Mouse (Mus musculus): ENCODE data around the gene Ssh3. TPM values are rescaled to one million over a fixed set of nuclear protein-coding genes. Genes with fewer than 3 reads are reported as not detected.
A peak's percentile ranks its signal among the peaks of the same experiment; 100 is the strongest.

The Ssh3 gene
- total and polyA plus RNA-seq, 3 experiments: 0.30 to 5.8 (median 2.3) TPM

DNA sequence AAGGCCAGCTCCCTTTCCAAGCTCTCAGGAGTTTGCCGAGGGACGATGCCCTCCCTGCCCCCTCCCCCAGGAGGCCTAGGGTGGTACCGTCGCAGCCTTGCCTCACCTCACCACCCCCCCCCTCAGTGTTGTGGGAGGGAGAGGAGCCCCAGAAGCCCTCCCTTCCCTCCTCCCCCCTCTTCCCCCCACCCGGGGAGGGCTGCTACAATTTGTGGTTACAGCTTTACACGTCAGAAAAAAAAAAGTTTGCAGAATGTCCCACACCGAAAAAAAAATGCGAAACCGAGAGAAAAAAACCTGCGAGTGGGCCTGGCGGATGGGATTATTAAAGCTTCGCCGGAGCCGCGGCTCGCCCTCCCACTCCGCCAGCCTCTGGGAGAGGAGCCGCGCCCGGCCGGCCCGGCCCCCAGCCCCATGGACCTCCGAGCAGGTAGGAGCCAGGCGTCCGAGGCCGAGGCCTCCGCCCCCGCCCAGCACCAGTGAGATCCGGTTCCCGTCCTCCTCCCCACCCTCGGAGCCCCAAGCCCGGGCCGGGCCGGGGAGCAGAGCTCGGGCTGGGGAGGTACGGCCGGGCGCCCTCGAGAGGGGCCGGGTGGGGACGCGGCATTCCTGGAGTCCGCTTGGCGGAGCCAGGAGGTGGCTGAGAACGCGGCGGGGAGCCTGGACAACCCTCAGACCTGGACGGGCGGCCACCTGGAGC is 54.8 kb downstream of the Ssh3 start, which contains the start of the genes Clcf1 and AC109138.7:
Clcf1 (plus strand) TSS at position 168 of the 700 bp plus-strand sequence.
AC109138.7 (plus strand) TSS at position 287 of the 700 bp plus-strand sequence.
- peak within 1 kb of the TSS; percentile 60; the same call in 1 of the 2 replicates for H3K4me3 ChIP-seq (ENCODE audit: low read depth, low read length)
- H3K9me3 ChIP-seq (replicated peaks): no peaks in the 10 kb centered on the region
- DNase-seq (ENCODE audit: low spot score): no peak
- TF ChIP-seq POLR2AphosphoS5 (IDR thresholded peaks at IDR 0.05; ENCODE audit: insufficient replicate concordance, low read depth, low read length) (no peak), GATA2 (IDR thresholded peaks at IDR 0.05; ENCODE audit: borderline replicate concordance, low read depth, low read length) (no peak), GATA1 (IDR thresholded peaks at IDR 0.05; ENCODE audit: borderline replicate concordance, low read length) (no peak), TAL1 (conservative IDR thresholded peaks at IDR 0.05; ENCODE audit: low read depth, low read length) (no peak), CTCF (IDR thresholded peaks at IDR 0.05; ENCODE audit: low read depth, low read length) (no peak)
- no peak for ATAC-seq (ENCODE audit: extremely low read depth, insufficient number of reproducible peaks, low FRiP score, poor library complexity, severe bottlenecking)
- H3K36me3 ChIP-seq (replicated peaks): no peaks in the 10 kb centered on the region
- peaks cover 26% of the 10 kb centered on the region for H3K4me1 ChIP-seq (ENCODE audit: insufficient read depth, low read depth, low read length)
- H3K27me3 ChIP-seq (ENCODE audit: insufficient read depth, low read length): peaks cover 88% of the 10 kb centered on the region

DNA sequence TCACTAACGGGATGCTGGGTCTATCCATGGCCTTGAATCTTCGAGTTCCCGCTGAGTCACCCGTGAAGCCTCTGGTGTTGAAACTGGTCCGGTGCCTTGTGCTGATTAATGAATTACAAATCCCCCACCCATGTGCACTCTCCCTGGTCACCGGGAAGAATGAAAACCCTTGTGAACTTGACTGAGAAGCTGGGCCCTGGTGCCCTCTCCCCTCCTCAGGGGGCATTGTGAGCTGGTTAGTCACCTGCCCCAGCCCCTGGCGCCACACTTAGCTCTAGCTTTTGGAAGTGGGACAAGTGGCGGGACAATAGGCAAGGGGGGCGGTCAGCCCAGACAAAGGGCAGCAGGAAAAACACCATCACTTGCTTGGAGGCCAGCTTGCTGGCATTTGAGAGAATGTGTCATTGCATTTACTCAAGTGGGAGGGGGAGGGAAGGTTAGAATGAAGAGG is 55.4 kb downstream of the Ssh3 start:
- no peak for TF ChIP-seq GATA2 (IDR thresholded peaks at IDR 0.05; ENCODE audit: borderline replicate concordance, low read depth, low read length)
- TF ChIP-seq TAL1 (conservative IDR thresholded peaks at IDR 0.05; ENCODE audit: low read depth, low read length): no peak
- no peak for TF ChIP-seq POLR2AphosphoS5 (IDR thresholded peaks at IDR 0.05; ENCODE audit: insufficient replicate concordance, low read depth, low read length)
- no peak for TF ChIP-seq GATA1 (IDR thresholded peaks at IDR 0.05; ENCODE audit: borderline replicate concordance, low read length)
- no peak for TF ChIP-seq CTCF (IDR thresholded peaks at IDR 0.05; ENCODE audit: low read depth, low read length)
- peaks cover 33% of the 10 kb centered on the region for H3K4me1 ChIP-seq (ENCODE audit: insufficient read depth, low read depth, low read length)
- DNase-seq (ENCODE audit: low spot score) (no peak), ATAC-seq (ENCODE audit: extremely low read depth, insufficient number of reproducible peaks, low FRiP score, poor library complexity, severe bottlenecking) (no peak)
- no peaks in the 10 kb centered on the region for H3K9me3 ChIP-seq (replicated peaks)
- peaks cover 92% of the 10 kb centered on the region for H3K27me3 ChIP-seq (ENCODE audit: insufficient read depth, low read length)
- peak overlapping the region; percentile 60; the same call in 1 of the 2 replicates for H3K4me3 ChIP-seq (ENCODE audit: low read depth, low read length)
- H3K36me3 ChIP-seq (replicated peaks): no peaks in the 10 kb centered on the region

DNA sequence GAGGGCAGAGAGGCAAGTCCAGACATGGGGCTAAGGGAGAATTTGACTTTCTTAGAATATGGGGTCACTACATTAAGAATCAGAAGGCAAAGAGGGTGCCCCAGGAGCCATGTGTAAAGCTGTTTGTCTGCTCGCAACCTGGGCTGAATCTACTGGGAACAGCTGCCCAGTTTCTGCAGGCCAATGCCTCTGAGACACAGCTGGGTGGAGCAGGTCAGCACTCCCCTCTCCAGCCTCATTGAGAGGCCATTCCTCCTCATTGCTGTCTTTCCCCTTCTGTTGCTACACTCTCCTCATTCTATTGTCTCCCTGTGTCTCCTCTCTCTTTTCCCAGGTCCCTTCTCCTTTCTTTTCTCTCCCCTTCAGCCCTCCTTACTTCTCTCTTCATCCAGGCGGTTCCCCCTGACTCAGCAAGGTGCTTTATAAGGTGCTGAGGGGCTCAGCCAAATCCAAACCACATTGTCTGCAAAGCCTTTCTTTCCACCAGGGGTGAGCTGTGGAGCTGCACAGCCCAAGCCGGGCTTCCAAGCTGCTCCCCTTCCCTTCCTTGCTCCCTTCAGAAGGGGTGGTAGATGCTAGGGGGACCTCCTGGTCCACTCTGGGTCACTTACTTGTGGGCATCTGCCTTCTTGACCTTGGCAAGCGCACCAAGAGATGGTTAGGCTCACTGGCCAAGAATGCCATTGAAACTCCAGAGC is 56.9 kb downstream of the Ssh3 start:
- Histone ChIP-seq H3K36me3 (replicated peaks) (no peaks in the 10 kb centered on the region), H3K27me3 (ENCODE audit: insufficient read depth, low read length) (peaks cover 90% of the 10 kb centered on the region), H3K4me1 (ENCODE audit: insufficient read depth, low read depth, low read length) (peaks cover 39% of the 10 kb centered on the region), H3K9me3 (replicated peaks) (no peaks in the 10 kb centered on the region), H3K4me3 (ENCODE audit: low read depth, low read length) (no peak overlapping the region)
- ATAC-seq (ENCODE audit: extremely low read depth, insufficient number of reproducible peaks, low FRiP score, poor library complexity, severe bottlenecking) (no peak), DNase-seq (ENCODE audit: low spot score) (no peak)
- no peak for TF ChIP-seq TAL1 (conservative IDR thresholded peaks at IDR 0.05; ENCODE audit: low read depth, low read length)
- no peak for TF ChIP-seq GATA1 (IDR thresholded peaks at IDR 0.05; ENCODE audit: borderline replicate concordance, low read length)
- TF ChIP-seq POLR2AphosphoS5 (IDR thresholded peaks at IDR 0.05; ENCODE audit: insufficient replicate concordance, low read depth, low read length): no peak
- no peak for TF ChIP-seq GATA2 (IDR thresholded peaks at IDR 0.05; ENCODE audit: borderline replicate concordance, low read depth, low read length)
- TF ChIP-seq CTCF (IDR thresholded peaks at IDR 0.05; ENCODE audit: low read depth, low read length): no peak

Other genes with a start within 250 kb of the Ssh3 start
Only the 20 nearest of the 26 such genes appear.
- gene Cabp2, start 187.6 kb downstream of the Ssh3 start, total RNA-seq (2014; fragmentation: Nextera tagmentation): not detected in 2 replicates
- not detected in 2 replicates for gene Cabp2, start 187.6 kb downstream of the Ssh3 start, total RNA-seq (2017)
- not detected in 2 replicates for gene Cabp2, start 187.6 kb downstream of the Ssh3 start, polyA plus RNA-seq (2012)
- 36.6 and 40.9 TPM in 2 replicates for gene Cdk2ap2, start 172.0 kb downstream of the Ssh3 start, total RNA-seq (2014; fragmentation: Nextera tagmentation)
- 25.4 and 30.7 TPM in 2 replicates for gene Cdk2ap2, start 172.0 kb downstream of the Ssh3 start, total RNA-seq (2017)
- 59.9 and 60.2 TPM in 2 replicates for gene Cdk2ap2, start 172.0 kb downstream of the Ssh3 start, polyA plus RNA-seq (2012)
- gene Pitpnm1, start 169.2 kb downstream of the Ssh3 start, total RNA-seq (2014; fragmentation: Nextera tagmentation): 22.2 and 29.9 TPM in 2 replicates
- gene Pitpnm1, start 169.2 kb downstream of the Ssh3 start, total RNA-seq (2017): 12.9 and 17.8 TPM in 2 replicates
- gene Pitpnm1, start 169.2 kb downstream of the Ssh3 start, polyA plus RNA-seq (2012): 48.7 and 61.2 TPM in 2 replicates
- gene Aip, start 143.3 kb downstream of the Ssh3 start, total RNA-seq (2014; fragmentation: Nextera tagmentation): 36.8 and 39.9 TPM in 2 replicates
- gene Aip, start 143.3 kb downstream of the Ssh3 start, total RNA-seq (2017): 22.3 and 23.9 TPM in 2 replicates
- 86.6 and 92.9 TPM in 2 replicates for gene Aip, start 143.3 kb downstream of the Ssh3 start, polyA plus RNA-seq (2012)
- not detected in 2 replicates for gene Gpr152, start 129.4 kb downstream of the Ssh3 start, total RNA-seq (2014; fragmentation: Nextera tagmentation)
- gene Gpr152, start 129.4 kb downstream of the Ssh3 start, total RNA-seq (2017): 0.11 TPM in 1 of 2 replicates, not detected in the other
- not detected in 2 replicates for gene Gpr152, start 129.4 kb downstream of the Ssh3 start, polyA plus RNA-seq (2012)
- 0.75 TPM in 1 of 2 replicates, not detected in the other for gene Cabp4, start 125.1 kb downstream of the Ssh3 start, total RNA-seq (2014; fragmentation: Nextera tagmentation)
- 0.11 TPM in 1 of 2 replicates, not detected in the other for gene Cabp4, start 125.1 kb downstream of the Ssh3 start, total RNA-seq (2017)
- 0.03 TPM in 1 of 2 replicates, not detected in the other for gene Cabp4, start 125.1 kb downstream of the Ssh3 start, polyA plus RNA-seq (2012)
- gene Coro1b, start 120.6 kb downstream of the Ssh3 start, total RNA-seq (2014; fragmentation: Nextera tagmentation): 325 and 345 TPM in 2 replicates
- gene Coro1b, start 120.6 kb downstream of the Ssh3 start, total RNA-seq (2017): 157 and 189 TPM in 2 replicates
- gene Coro1b, start 120.6 kb downstream of the Ssh3 start, polyA plus RNA-seq (2012): 134 and 177 TPM in 2 replicates
- gene Ptprcap, start 115.6 kb downstream of the Ssh3 start, total RNA-seq (2014; fragmentation: Nextera tagmentation): 88.5 and 107 TPM in 2 replicates
- 34.6 and 52.7 TPM in 2 replicates for gene Ptprcap, start 115.6 kb downstream of the Ssh3 start, total RNA-seq (2017)
- gene Ptprcap, start 115.6 kb downstream of the Ssh3 start, polyA plus RNA-seq (2012): 261 and 272 TPM in 2 replicates
- 23.1 and 31.5 TPM in 2 replicates for gene Rps6kb2, start 105.8 kb downstream of the Ssh3 start, total RNA-seq (2014; fragmentation: Nextera tagmentation)
- 16.1 and 23.6 TPM in 2 replicates for gene Rps6kb2, start 105.8 kb downstream of the Ssh3 start, total RNA-seq (2017)
- gene Rps6kb2, start 105.8 kb downstream of the Ssh3 start, polyA plus RNA-seq (2012): 73.4 and 78.6 TPM in 2 replicates
- gene Carns1, start 93.7 kb downstream of the Ssh3 start, total RNA-seq (2014; fragmentation: Nextera tagmentation): 1.2 and 3.2 TPM in 2 replicates
- gene Carns1, start 93.7 kb downstream of the Ssh3 start, total RNA-seq (2017): 0.17 and 0.55 TPM in 2 replicates
- 0.37 and 0.48 TPM in 2 replicates for gene Carns1, start 93.7 kb downstream of the Ssh3 start, polyA plus RNA-seq (2012)
- gene Tbc1d10c, start 77.9 kb downstream of the Ssh3 start, total RNA-seq (2014; fragmentation: Nextera tagmentation): 12.8 and 13.0 TPM in 2 replicates
- 21.9 and 26.7 TPM in 2 replicates for gene Tbc1d10c, start 77.9 kb downstream of the Ssh3 start, total RNA-seq (2017)
- 32.8 and 36.0 TPM in 2 replicates for gene Tbc1d10c, start 77.9 kb downstream of the Ssh3 start, polyA plus RNA-seq (2012)
- gene Ppp1ca, start 77.1 kb downstream of the Ssh3 start, total RNA-seq (2014; fragmentation: Nextera tagmentation): 270 and 304 TPM in 2 replicates
- gene Ppp1ca, start 77.1 kb downstream of the Ssh3 start, total RNA-seq (2017): 565 and 679 TPM in 2 replicates
- gene Ppp1ca, start 77.1 kb downstream of the Ssh3 start, polyA plus RNA-seq (2012): 547 and 673 TPM in 2 replicates
- 61.9 and 93.9 TPM in 2 replicates for gene Rad9a, start 67.5 kb downstream of the Ssh3 start, total RNA-seq (2014; fragmentation: Nextera tagmentation)
- 27.5 and 29.2 TPM in 2 replicates for gene Rad9a, start 67.5 kb downstream of the Ssh3 start, total RNA-seq (2017)
- 31.3 and 33.6 TPM in 2 replicates for gene Rad9a, start 67.5 kb downstream of the Ssh3 start, polyA plus RNA-seq (2012)
- not detected in 2 replicates for gene Clcf1, start 54.9 kb downstream of the Ssh3 start, total RNA-seq (2014; fragmentation: Nextera tagmentation)
- gene Clcf1, start 54.9 kb downstream of the Ssh3 start, total RNA-seq (2017): 0.06 and 0.27 TPM in 2 replicates
- gene Clcf1, start 54.9 kb downstream of the Ssh3 start, polyA plus RNA-seq (2012): not detected in 2 replicates
- not detected in 2 replicates for gene AC109138.7, start 54.8 kb downstream of the Ssh3 start, total RNA-seq (2014; fragmentation: Nextera tagmentation)
- not detected in 2 replicates for gene AC109138.7, start 54.8 kb downstream of the Ssh3 start, total RNA-seq (2017)
- gene AC109138.7, start 54.8 kb downstream of the Ssh3 start, polyA plus RNA-seq (2012): 35.4 TPM in 1 of 2 replicates, not detected in the other
- 98.6 and 104 TPM in 2 replicates for gene Pold4, start 37.3 kb downstream of the Ssh3 start, total RNA-seq (2014; fragmentation: Nextera tagmentation)
- gene Pold4, start 37.3 kb downstream of the Ssh3 start, total RNA-seq (2017): 66.2 and 89.1 TPM in 2 replicates
- 26.4 and 37.1 TPM in 2 replicates for gene Pold4, start 37.3 kb downstream of the Ssh3 start, polyA plus RNA-seq (2012)
- gene Ankrd13d, start 14.0 kb upstream of the Ssh3 start, total RNA-seq (2014; fragmentation: Nextera tagmentation): 3.0 and 5.9 TPM in 2 replicates
- 2.3 and 3.4 TPM in 2 replicates for gene Ankrd13d, start 14.0 kb upstream of the Ssh3 start, total RNA-seq (2017)
- gene Ankrd13d, start 14.0 kb upstream of the Ssh3 start, polyA plus RNA-seq (2012): 0.95 and 1.1 TPM in 2 replicates
- gene Grk2, start 37.0 kb upstream of the Ssh3 start, total RNA-seq (2014; fragmentation: Nextera tagmentation): 141 and 149 TPM in 2 replicates
- gene Grk2, start 37.0 kb upstream of the Ssh3 start, total RNA-seq (2017): 225 and 341 TPM in 2 replicates
- gene Grk2, start 37.0 kb upstream of the Ssh3 start, polyA plus RNA-seq (2012): 335 and 342 TPM in 2 replicates
- gene Kdm2a, start 129.1 kb upstream of the Ssh3 start, total RNA-seq (2014; fragmentation: Nextera tagmentation): 98.7 and 106 TPM in 2 replicates
- gene Kdm2a, start 129.1 kb upstream of the Ssh3 start, total RNA-seq (2017): 70.2 and 73.9 TPM in 2 replicates
- gene Kdm2a, start 129.1 kb upstream of the Ssh3 start, polyA plus RNA-seq (2012): 46.1 and 48.4 TPM in 2 replicates
- 2.0 and 2.6 TPM in 2 replicates for gene Rhod, start 170.3 kb upstream of the Ssh3 start, total RNA-seq (2014; fragmentation: Nextera tagmentation)
- 6.0 and 7.8 TPM in 2 replicates for gene Rhod, start 170.3 kb upstream of the Ssh3 start, total RNA-seq (2017)
- 1.1 and 1.6 TPM in 2 replicates for gene Rhod, start 170.3 kb upstream of the Ssh3 start, polyA plus RNA-seq (2012)